Mouse (Mus musculus) MEL (cell line): ENCODE measurements at regions not wholly inside any gene's neighbourhood (a gene's known extent, or its start where the extent isn't known, plus 50 kb on each side); places are given as distances from the start of the nearest gene placed in this dataset.

Experiments used
- CHD2 ChIP-seq: IDR thresholded peaks from 2 replicates; pipeline ENCODE4 v1.6.1; 2011; ENCODE audit warnings: low read length, improper control_type of control experiment
- CTCF ChIP-seq, 3 experiments: IDR thresholded peaks in 2 of 3; conservative IDR thresholded peaks in 1 of 3; 2 replicates each; pipeline ENCODE4 v1.5.1; 2011 to 2012; ENCODE audit warnings: low read length in 3 of 3, low read depth in 2 of 3, mild to moderate bottlenecking in 2 of 3, improper control_type of control experiment in 1 of 3, inconsistent platforms in 1 of 3, mixed read lengths in 1 of 3, moderate library complexity in 1 of 3; ENCODE audit not compliant: control insufficient read depth in 1 of 3, insufficient read depth in 1 of 3, poor library complexity in 1 of 3, severe bottlenecking in 1 of 3
- EP300 ChIP-seq, 2 experiments: IDR thresholded peaks; 2 replicates each; pipeline ENCODE4 v1.6.1; 2011; ENCODE audit warnings: improper control_type of control experiment in 2 of 2, low read length in 2 of 2, low read depth in 1 of 2, mild to moderate bottlenecking in 1 of 2
- GATA1 ChIP-seq: IDR thresholded peaks from 2 replicates; pipeline ENCODE4 v1.6.1; 2011; ENCODE audit warnings: low read depth, low read length, improper control_type of control experiment
- MAX ChIP-seq: IDR thresholded peaks from 2 replicates; pipeline ENCODE4 v1.6.1; 2011; ENCODE audit warnings: low read length, improper control_type of control experiment
- USF1 ChIP-seq: IDR thresholded peaks from 2 replicates; pipeline ENCODE4 v1.6.1; 2014; ENCODE audit warnings: low read depth, mild to moderate bottlenecking, inconsistent platforms, low read length, improper control_type of control experiment, moderate library complexity

- no peak for TF ChIP-seq MAX
- no peak for TF ChIP-seq EP300 (IDR thresholded peaks at IDR 0.05; ENCODE audit: low read depth in 1 of 2, low read length in 2 of 2)
- TF ChIP-seq USF1: no peak
- no peak for TF ChIP-seq CHD2
- no peak for TF ChIP-seq GATA1
- no peak for TF ChIP-seq CTCF (IDR thresholded peaks at IDR 0.05 in 2 of 3, conservative IDR thresholded peaks at IDR 0.05 in 1 of 3; ENCODE audit: control insufficient read depth in 1 of 3, insufficient read depth in 1 of 3, low read depth in 2 of 3, low read length in 3 of 3, poor library complexity in 1 of 3, severe bottlenecking in 1 of 3)
Observed at GRCm38 (mm10) chr11:113187407-113187806, 405.4 kb downstream of the Sox9 start.
